Mouse (Mus musculus) brain, embryonic 14.5 days (tissue): ENCODE results near the gene Tigar. TPM values are rescaled to one million over a fixed set of nuclear protein-coding genes. Genes with fewer than 3 reads are reported as not detected.

Experiments used
- DNase-seq: peaks from one replicate; pipeline ENCODE4 v3.0.0-alpha.2; 2011; ENCODE audit warnings: low read depth
- CTCF ChIP-seq: fragments of 200-500 bp; IDR thresholded peaks from 2 replicates; pipeline ENCODE4 v1.5.1; 2012; ENCODE audit warnings: inconsistent platforms, mild to moderate bottlenecking, moderate library complexity, borderline replicate concordance; ENCODE audit not compliant: insufficient read depth, insufficient read length; ENCODE audit errors: extremely low read depth
- POLR2A ChIP-seq: fragments of 200-500 bp; IDR thresholded peaks from 2 replicates; pipeline ENCODE4 v1.6.1; 2012; ENCODE audit warnings: mild to moderate bottlenecking, inconsistent platforms, borderline replicate concordance; ENCODE audit not compliant: poor library complexity, insufficient read depth, insufficient read length, severe bottlenecking; ENCODE audit errors: extremely low read depth
- polyA plus RNA-seq: library from polyadenylated mRNA; depleted of rRNA; stranded (reverse); fragments of >200 nt; gene quantifications from 2 replicates; pipeline ENCODE4 v1.2.3, GENCODE M21; 2012

Tigar gene
- polyA plus RNA-seq, 1 experiment = 12.1 TPM

- no peak for DNase-seq
- TF ChIP-seq CTCF (no peak), POLR2A (no peak)
These were observed 2.6 kb downstream of the Tigar start for GRCm38 (mm10) chr6:127106726-127107125.

- no peak for DNase-seq
These were observed 3.2 kb downstream of the Tigar start for GRCm38 (mm10) chr6:127106189-127106588.

GRCm38 (mm10) chr6:127105107-127105506 lies 4.2 kb downstream of the Tigar start:
- TF ChIP-seq CTCF = peak; percentile 60; the same call in 1 of the 2 replicates
- no peak for TF ChIP-seq POLR2A
- DNase-seq = peak; percentile 29

More at GRCm38 (mm10) chr6:127106189-127106588, 3.2 kb downstream of the Tigar start:
- TF ChIP-seq POLR2A (no peak), CTCF (no peak)

- DNase-seq = no peak
- TF ChIP-seq POLR2A = no peak
- no peak for TF ChIP-seq CTCF
These were observed 4.8 kb downstream of the Tigar start for GRCm38 (mm10) chr6:127104396-127105029.

- no peak for DNase-seq
- no peak for TF ChIP-seq CTCF
- no peak for TF ChIP-seq POLR2A
These were observed 5.7 kb downstream of the Tigar start for GRCm38 (mm10) chr6:127103506-127104275.

- DNase-seq = no peak
- TF ChIP-seq CTCF = peak; percentile 44; the same call in 1 of the 2 replicates
- no peak for TF ChIP-seq POLR2A
These were observed 14.8 kb downstream of the Tigar start for GRCm38 (mm10) chr6:127094565-127094964.

GRCm38 (mm10) chr6:127086739-127087138 lies 22.6 kb downstream of the Tigar start:
- DNase-seq = peak; percentile 45
- TF ChIP-seq CTCF (no peak), POLR2A (no peak)

- TF ChIP-seq CTCF (no peak), POLR2A (no peak)
These were observed 27.5 kb downstream of the Tigar start for GRCm38 (mm10) chr6:127081820-127082219.

GRCm38 (mm10) chr6:127079867-127080731 lies 29.3 kb downstream of the Tigar start:
- TF ChIP-seq CTCF (peak; percentile 70), POLR2A (0 out of 2 replicates have a peak, but pooled peaks have one; percentile 24)
- peak; percentile 92 for DNase-seq

More at GRCm38 (mm10) chr6:127081820-127082219, 27.5 kb downstream of the Tigar start:
- no peak for DNase-seq

- TF ChIP-seq CTCF (peak; percentile 11; the same call in 1 of the 2 replicates), POLR2A (no peak)
- DNase-seq = peak; percentile 18
These were observed 36.5 kb downstream of the Tigar start, which contains the start of gene Fgf23 for GRCm38 (mm10) chr6:127072817-127073216. Gene Fgf23, plus strand, starts transcription at chr6:127072902.

- TF ChIP-seq CTCF (no peak), POLR2A (no peak)
- DNase-seq = no peak
These were observed 44.5 kb downstream of the Tigar start for GRCm38 (mm10) chr6:127064815-127065214.

GRCm38 (mm10) chr6:127063915-127064314 lies 45.4 kb downstream of the Tigar start:
- DNase-seq = no peak
- no peak for TF ChIP-seq CTCF
- TF ChIP-seq POLR2A = no peak
